Mouse (Mus musculus) 3T3-L1 (cell line): ENCODE results near the gene Fto.

Source experiments
- DNase-seq: peaks from one replicate; pipeline ENCODE4 v3.0.0-alpha.2; 2015; ENCODE audit warnings: low read depth, low spot score

Gene Fto

DNA sequence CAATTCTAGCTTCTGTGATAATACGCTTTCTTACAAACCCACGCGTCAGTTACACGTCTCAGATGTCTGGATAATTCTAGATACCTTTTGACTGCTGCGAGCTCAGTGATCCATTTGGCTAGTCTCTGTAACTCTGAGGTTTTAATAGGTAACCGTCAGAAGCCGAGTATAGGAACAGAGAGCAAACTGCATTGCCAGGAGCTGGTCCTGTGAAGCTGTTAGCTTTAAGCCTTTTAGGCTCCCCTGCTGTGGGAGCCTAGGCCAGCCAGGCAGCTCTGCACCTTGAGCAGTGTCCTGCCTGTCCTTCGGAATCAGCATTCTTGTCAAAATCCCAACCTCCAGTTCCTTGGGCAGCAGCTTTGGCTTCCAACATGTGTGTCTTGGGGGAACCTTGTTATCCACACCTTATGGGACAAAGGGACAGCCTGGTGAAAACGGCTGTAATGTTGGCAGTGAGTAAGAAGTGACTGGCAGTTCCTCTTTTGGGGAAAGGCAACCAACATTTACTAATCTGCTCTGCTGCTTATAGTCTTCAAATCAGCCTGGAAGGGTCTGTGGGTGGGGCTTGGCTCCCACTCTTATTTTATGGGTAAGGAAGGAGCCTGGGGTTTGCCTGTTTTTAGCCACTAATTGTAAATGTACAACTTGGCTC lies 77.2 kb downstream of the Fto start:
- DNase-seq: no peak

DNA sequence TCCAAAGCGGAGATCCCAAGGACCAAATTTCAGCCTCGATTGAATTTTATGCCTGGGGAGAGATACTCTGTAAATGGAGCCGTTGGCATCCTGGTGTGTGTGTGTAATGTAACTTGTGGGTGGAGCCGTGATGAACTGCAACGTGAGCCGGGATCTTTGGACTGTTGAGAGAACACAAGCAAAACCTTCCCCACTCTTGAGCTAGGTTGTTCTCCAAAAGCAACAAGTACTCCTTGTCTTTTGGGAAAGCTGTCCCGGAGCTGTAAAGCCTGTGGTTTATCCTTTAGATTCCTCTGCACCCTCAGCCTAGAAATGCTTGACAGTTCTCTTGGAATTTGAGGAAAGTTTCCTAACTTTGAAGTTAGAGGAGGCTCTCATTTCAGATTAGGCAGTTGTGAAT lies 78.9 kb downstream of the Fto start:
- no peak for DNase-seq

DNA sequence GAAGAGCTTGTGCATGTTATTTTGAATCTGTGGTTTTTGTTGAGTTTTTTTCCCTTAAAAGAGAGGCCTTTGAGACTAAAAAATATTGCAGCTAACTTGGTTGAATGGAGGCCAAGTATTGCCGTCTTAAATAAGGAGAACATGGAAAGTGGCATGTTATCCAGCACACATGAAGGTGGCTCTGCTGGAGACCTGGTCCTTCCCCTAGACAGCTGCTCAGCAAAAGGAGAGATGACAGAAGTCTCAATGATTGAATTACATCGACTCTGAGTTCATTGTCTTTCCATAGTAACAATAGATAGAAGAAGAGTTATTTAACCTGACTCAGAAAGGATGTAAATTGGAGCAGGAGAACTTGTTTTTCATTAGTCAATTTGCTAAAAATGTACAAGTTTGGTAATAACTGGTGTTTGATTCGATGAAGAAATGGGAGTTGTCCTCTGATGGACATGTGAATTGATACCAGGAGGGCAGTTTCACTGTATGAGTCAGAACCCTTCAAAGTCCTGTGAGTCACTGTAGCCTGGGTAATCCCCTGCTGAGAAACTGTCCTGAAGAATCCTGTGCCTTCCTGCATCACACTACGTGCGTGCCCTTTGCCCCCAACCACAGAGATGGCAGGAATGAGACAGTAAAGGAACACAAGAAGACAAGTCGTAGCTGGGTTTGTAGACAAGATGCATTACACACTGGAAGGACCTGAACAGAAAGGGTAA lies 82.2 kb downstream of the Fto start:
- DNase-seq: peak; percentile 88

DNA sequence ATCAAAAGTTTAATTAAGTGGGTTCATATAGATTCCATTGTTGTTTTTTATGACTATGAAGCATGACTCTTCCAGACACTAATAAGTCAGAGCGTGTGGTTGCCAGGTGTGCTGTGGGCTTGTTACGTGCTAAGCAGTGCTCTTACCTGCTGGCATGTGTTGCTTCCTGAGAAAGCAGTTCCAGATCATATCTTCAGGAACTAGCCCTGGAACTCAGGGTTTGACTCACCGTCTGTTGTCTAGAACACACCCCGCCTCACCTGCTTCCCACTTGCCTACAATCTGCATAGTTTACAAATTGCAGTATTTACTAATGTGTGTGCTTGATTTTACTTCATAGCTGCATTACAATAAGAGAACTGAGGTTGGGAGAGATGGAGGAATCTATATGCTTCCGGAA lies 84.7 kb downstream of the Fto start:
- DNase-seq: no peak

DNA sequence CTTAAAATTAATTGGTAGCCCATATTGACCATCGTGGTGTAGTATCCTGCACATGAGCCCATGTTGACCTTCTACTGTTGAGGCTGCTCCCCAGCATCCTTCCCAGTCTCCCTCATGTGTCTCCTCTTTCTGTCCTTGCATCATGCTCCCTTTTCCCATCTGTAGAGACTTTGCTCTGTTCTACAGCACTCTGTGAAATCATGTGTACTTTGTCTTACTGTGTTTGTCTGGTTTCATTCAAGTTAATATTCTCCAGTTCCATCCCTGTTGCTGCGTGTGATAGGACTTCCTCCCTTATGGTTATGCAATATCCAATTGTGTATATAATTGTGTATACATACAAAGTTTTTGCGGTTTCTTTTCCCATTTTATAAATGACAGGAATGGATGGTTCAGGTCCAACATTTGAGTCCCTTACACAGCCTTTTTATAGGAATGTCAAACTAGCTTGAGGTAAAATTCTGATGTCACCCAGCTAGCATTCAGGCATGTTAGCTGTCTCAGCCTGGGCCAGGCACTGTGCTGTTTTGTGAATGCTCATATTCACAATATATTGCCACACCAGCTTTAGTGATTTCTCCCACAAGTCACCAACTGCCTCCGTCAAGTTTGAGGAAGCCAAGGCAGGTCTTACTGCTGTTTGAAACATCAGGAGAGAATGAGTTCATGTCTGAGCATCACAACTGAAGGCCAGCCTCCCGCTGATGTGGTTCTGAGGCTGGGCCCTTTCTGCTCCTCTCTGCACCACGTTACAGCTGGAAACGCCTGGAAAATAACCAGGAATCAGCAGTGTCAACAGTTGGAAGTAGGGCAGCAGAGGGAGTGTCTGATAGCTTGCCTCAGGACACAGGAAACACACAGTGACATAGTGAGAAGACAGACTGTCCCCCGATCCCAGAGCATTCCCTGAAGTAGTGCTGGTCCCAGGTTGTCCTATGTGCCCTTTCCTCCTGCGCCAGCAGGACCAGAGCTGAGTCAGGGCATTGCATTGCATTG lies 90.0 kb downstream of the Fto start:
- DNase-seq: no peak

DNA sequence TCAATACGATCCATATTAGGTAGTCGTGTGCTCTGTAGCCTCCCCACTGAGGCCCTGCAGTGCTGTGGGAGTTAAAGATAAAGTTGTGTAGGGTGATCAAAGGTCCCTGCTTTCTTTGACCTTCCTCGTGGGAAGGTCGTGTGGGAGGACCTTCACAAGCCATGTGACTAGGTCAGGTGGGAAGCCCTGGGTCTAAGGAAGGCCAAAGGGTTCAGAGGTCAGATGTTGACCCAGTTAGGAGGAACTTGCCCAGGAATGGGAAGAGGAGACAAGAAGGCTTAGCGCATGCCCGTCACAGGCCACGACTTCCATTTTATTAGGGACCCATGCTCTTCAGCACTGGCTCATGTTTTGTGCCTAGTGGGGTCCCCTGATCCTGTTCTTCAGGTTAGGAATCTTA lies 91.0 kb downstream of the Fto start:
- DNase-seq: no peak

DNA sequence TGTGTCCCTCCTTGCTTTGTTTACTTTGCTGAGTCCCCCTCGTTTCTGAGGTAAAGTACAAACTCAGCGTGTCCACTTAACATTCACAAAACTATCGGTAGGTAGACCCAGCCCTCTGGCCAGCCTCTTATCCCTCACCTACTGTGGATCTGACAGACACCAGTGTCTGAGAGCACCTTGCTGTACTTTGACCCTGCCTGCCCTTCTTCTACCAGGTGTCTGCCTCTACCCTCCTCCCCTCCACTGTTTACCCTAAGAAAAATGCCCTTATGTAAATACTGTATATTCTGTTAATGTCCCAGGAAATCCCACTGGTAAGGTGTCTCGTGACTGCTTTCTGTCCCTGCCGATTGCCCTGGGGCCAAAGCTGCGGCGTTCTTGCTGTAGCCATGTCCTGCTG lies 91.8 kb downstream of the Fto start:
- no peak for DNase-seq

DNA sequence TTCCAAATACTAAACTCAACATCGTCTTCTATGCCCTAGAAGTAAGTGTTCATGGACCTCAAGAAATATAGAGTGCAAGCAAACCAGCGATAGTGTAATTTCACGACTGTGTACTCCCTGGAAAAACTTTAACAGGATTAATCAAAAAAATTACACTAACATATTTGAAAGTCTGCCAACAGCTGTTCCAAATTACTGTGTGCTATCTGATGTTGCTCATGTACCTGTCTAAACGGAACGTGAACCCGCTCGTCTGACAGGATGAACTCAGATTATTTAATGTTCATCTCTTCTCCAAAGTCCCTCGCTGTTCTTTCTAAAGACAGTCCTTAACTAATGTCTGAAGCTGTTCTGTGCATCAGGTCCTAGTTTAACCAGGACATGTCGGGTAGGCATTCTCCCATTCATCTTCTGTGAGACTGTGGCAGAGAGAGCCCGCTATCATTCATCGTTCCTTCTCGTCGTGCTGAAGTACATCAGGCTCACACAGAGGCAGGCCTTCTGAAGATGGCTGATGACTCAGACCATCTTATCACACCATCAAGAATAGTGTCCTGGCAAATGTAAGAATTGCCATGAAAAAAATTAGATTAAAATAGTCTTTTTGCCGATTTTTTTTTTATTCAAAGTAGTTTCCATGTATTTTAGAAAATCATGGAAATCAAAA lies 93.4 kb downstream of the Fto start:
- peak; percentile 27 for DNase-seq

DNA sequence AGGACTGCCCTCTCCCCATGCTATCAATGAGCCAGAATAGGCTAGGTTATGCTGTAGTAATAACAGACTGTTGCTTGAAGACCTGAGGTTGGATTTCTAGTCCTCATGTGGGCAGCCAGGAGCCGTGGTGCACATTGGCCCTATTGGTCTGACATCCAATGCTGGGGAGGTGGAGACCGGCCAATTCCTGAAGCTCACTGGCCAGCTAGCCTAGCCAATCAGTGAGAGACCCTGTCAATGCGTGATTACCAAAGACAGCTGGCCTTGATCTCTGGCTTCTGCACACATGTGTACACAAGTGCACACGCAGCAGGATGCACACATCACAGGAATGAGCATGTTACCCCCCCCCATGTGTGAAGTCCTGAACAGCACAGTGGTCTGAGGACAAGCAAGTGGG lies 94.6 kb downstream of the Fto start:
- DNase-seq: no peak

DNA sequence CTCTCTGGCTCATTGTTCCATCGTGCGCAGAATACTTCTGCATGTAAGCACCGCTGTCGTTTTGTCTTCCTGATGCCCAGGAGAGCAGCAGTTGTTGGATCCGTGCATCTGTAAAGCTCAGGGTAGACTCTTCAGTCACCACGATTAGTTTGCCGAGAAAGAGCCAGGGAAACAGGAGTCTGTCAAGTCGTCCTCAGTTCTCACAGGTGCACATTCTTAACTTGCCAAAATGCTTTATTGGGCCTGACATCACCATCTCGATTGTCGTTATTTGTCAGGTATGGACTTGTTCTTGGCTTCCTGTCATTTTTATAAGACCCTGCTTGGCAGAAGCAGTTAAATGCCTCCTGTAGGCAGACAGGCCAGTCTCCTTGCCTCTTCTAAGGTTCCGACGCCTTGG lies 96.7 kb downstream of the Fto start:
- DNase-seq: no peak

DNA sequence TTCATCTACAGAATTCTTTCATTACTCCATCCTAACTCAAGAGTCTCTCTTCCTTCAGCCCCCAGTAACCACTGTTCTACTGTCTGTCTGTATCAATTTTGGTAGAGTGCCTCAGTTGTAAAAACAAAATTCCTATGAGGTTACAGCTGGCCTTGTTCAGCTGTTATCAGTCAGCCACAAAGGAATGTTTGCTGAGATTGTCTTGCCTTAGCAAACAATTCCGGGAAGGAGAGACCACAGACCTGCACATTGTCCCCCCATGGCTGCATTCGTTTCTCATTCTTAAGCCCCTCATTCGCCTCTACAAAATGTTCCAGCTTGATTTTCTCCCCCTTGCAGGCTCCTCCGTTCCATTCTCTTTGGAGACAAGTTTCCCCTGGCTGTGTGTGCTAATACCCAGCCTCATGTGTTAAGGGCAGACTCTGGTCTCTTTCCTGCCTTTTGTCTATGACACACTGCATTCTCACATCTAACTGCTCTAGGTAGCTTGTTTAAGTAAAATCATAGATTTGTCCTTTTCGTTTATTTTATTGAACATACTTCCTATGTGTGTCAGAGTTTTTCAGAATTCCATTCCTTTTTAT lies 111.3 kb downstream of the Fto start:
- peak; percentile 5 for DNase-seq

DNA sequence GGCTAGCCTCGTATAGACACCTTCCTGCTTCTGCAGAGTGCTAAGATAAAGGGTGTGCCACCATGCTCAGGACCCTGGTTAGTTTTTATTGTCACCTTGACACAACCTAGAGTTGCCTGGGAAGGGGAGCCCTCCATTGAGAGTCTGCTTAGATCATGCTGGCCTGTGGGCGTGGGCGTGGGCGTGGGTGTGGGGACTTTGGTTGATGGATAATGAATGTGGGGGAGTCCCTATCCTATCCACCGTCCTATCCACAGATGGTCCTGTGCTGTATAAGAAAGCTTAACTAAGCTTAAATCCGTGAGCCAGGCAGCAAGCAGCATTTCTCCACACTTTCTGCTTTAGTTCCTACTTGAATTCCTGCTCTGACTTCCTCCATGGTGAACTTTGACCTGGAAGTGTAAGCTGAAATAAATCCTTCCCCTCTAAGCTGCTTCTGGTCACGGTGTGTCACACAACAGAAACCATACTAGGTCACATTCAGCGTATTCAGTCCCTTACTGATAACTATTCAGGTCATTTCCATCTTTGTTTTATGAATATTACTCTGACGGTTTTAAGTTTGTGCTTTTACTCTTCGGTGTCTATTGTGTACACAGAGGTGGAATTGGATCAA lies 112.0 kb downstream of the Fto start:
- DNase-seq: no peak

DNA sequence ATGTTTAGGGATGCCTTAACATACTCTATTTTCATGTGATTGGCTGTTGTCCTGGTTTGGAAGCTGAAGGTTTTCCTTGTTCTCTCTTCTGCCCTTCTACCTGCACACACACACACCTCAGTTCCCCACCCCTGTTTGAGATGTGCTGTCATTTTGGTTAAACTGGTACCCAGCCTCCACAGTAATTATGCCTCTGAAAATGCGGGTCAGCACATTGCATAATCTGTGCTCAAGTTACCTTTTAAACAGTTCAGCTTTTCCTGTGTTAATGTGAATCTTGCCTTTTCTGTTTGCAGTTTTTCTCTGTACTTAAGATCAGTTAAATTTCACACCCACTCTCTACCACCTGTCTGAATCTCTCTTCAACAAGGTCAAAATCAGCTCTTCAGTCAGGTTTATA lies 113.2 kb downstream of the Fto start:
- no peak for DNase-seq

DNA sequence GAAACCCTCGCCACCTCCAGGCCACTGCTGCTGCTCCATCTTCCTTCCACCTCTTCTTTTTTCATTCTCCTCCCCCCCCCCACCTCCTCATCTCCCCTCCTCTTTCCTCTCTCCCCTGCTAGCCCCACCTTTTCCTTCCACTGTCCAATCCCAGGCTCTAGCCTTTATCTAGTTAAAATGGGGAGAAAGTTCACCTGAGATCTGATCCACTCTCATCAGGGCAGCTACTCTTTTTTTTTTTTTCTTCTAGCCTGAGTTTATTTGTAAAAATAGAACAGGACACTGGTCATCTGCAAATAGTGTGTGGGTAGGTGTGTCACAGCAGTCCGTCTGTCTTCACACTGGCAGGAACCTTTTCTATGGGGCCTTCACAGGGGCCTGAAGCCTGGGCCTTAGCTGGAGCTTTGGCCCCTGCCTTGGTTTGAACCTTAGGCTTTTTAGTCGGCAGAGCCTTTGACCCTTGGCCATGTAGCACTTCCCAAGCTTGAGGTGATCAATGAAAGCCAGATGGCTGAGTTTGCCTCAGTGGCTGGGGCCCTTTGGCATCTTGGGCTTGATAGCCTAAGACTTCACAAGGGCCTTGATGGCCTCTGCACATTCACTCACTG lies 117.1 kb downstream of the Fto start:
- no peak for DNase-seq

DNA sequence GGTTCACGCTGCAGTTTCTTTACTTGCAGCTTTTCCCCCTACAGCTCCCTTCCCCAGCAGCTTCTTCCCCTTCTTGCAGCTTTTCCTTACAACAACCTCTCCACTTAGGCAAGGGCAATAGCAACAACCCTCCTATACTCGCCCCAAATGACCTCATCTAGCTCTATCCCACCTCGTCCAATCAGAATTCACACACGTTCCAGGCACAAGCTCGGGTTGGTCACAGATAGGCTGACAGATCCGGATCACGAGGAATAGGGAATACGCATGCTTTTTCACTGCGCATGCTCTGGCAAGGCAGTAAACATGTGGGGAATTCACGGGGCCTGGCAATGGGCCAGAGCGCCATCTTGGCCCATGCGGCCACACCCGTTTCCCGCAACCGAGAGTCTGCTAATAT lies 122.7 kb downstream of the Fto start:
- no peak for DNase-seq

DNA sequence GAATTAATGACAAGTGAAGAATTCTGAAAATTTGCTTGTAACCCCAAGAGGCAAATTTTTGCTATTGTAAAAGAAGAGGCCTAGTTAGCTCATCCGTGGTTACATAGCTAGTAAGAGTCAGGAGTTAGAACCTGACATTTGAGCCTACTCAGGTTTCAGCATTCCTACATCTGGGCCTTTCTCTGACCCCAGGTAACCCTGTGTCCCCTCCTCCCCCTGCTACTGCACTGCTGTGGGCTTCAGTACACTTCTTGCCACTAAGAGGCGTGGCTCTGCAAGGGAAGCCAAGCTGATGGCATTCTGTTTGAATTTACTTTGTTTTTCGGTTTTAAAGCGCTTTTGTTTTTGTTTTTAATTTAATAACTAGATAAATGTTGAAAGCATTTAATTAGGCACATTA lies 130.6 kb downstream of the Fto start:
- peak; percentile 60 for DNase-seq

DNA sequence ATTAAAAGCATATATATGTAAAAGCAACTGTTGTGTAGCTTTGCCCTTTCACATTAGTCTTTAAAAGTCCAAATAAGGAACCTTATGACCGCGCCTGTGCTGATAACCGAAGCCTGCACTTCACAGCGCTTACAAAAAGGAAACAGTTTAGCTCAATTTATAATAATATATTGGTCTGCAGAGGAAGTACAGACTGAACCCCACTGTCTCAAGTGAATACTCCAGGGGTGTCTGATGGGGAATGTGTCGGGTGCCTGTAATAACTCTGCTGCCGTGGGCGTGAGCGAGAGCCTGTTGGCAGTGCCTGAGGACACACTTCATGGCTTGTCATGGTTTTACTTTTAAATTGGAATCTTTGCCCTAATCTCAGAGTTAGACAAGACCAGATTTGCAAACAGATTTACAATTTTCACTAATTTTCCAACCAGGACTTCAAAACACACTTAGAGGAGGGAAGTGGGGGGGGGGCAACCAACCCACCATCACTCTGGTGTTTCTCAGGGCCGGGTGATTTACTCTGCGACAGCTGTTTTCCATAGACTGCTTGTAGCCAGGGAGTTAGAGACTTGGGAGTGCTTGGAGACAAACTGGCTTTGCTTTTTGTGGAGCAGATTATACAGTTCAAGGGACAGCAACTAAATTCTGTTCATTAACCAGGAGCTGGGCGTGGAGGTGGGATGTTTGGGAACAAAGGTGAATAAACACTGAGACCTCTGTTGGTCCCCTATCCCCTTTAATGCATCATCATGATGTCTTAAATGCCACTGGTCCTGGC lies 131.5 kb downstream of the Fto start:
- DNase-seq: no peak

DNA sequence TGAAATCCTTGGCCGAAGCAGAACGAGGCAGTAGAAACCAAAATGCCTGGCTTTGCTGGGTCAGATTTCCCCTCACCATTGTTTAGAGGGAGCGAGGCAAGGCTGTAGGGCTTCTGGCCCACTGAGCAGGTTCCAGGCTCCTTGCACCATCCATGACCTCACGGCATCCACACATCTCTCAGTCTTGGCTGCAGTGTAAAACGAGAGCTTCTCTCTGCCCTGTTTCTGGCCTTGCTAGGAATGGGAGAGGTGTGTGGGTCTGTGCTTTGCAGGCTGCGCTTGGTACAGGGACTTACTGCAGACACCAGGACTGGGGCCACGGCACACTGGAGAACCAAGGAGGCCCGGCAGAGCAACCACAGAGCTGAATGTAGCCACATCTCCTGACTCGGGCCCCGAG lies 132.2 kb downstream of the Fto start:
- no peak for DNase-seq

DNA sequence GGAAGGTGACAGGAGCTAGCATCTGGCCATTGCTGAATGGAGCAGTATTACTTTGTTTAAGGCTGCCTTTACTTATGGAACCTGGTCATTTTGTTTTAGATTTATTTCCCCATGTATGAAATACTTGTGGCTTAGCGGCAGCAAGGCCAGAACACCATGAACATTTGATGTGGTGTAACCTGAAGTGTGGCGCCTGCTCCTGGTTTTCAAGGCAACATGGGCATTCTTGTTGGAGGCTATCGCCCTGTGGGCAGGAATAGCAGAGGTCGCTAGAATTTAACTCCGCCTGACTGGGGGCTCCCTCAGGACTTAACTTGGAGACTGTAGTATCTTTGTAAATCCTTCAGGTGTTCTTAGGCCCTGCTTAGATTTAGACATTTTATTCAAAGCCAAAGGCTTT lies 132.7 kb downstream of the Fto start:
- no peak for DNase-seq
